Mouse (Mus musculus) lung, postnatal 0 days (tissue): ENCODE results near the gene Emc6. TPM values are rescaled to one million over a fixed set of nuclear protein-coding genes. Genes with fewer than 3 reads are reported as not detected.

Experiments
- ATAC-seq: fragments of 200-750 bp; cut with Nextera tagmentation; 2 replicates; pipeline ENCODE4 v1.8.0; 2017; ENCODE audit warnings: moderate library complexity
- DNase-seq: peaks from one replicate; pipeline ENCODE4 v3.0.0-alpha.2; 2016; ENCODE audit warnings: low spot score
- H3K27ac ChIP-seq: fragments of 300-500 bp; sonication (generic); 2 replicates; pipeline ENCODE4 v1.5.1; 2014; ENCODE audit warnings: antibody characterized with exemption, mild to moderate bottlenecking, low read length, mixed read lengths
- H3K27me3 ChIP-seq: fragments of 300-500 bp; sonication (generic); replicated peaks from 2 replicates; pipeline ENCODE4 v1.6.1; 2014; ENCODE audit warnings: low read length, mixed read lengths; ENCODE audit not compliant: insufficient read depth
- H3K36me3 ChIP-seq: fragments of 300-500 bp; sonication (generic); 2 replicates; pipeline ENCODE4 v1.6.1; 2014; ENCODE audit warnings: low read length, mixed read lengths; ENCODE audit not compliant: insufficient read depth
- H3K4me1 ChIP-seq: fragments of 300-500 bp; sonication (generic); 2 replicates; pipeline ENCODE4 v1.6.1; 2014; ENCODE audit warnings: antibody characterized with exemption, low read depth, low read length, mixed read lengths; ENCODE audit not compliant: insufficient read depth
- H3K4me2 ChIP-seq: fragments of 300-500 bp; sonication (generic); replicated peaks from 2 replicates; pipeline ENCODE4 v1.6.1; 2014; ENCODE audit warnings: low read depth, mild to moderate bottlenecking, low read length, moderate library complexity, mixed read lengths
- H3K4me3 ChIP-seq: fragments of 300-500 bp; sonication (generic); 2 replicates; pipeline ENCODE4 v1.5.1; 2014; ENCODE audit warnings: low read depth, low read length
- H3K9ac ChIP-seq: fragments of 300-500 bp; sonication (generic); replicated peaks from 2 replicates; pipeline ENCODE4 v1.6.1; 2014; ENCODE audit warnings: low read depth, mild to moderate bottlenecking
- H3K9me3 ChIP-seq: fragments of 300-500 bp; sonication (generic); 2 replicates; pipeline ENCODE4 v1.6.1; 2016; ENCODE audit warnings: low read length, mixed read lengths
- CTCF ChIP-seq: IDR thresholded peaks from 2 replicates; pipeline ENCODE4 v1.5.1; 2016; ENCODE audit warnings: antibody characterized with exemption, mild to moderate bottlenecking
- EP300 ChIP-seq: IDR thresholded peaks from 2 replicates; pipeline ENCODE4 v1.6.1; 2016; ENCODE audit warnings: antibody characterized with exemption, mild to moderate bottlenecking, control low read depth
- WGBS: fragments of 180-500 bp; shearing (Covaris S2); extraction: QIAGEN DNeasy Blood & Tissue Kit; methylation state at CpG from one replicate; pipeline ENCODE4 v1.1.7; 2014; 5-methylcytosine and 5-hydroxymethylcytosine counted together
- polyA plus RNA-seq: library from polyadenylated mRNA; unstranded; fragments of >200 nt; fragmentation: Nextera tagmentation; extraction: Ambion mirVana; gene quantifications from 2 replicates; pipeline ENCODE4 v1.2.1, GENCODE M21; 2015

The Emc6 gene
- polyA plus RNA-seq, 1 experiment from 2014 or later: 177 TPM

GRCm38 (mm10) chr11:73126495-73126894 lies 50.3 kb downstream of the Emc6 start:
- Histone ChIP-seq H3K4me2 (no peak overlapping the region), H3K27me3 (no peaks in the 10 kb centered on the region), H3K27ac (no peak overlapping the region), H3K4me1 (no peaks in the 10 kb centered on the region), H3K36me3 (no peaks in the 10 kb centered on the region), H3K9me3 (no peaks in the 10 kb centered on the region), H3K9ac (no peak overlapping the region), H3K4me3 (no peak overlapping the region)
- 80% methylated on average over 6 of the region's 6 CpGs for WGBS
- TF ChIP-seq CTCF: no peak
- no peak for TF ChIP-seq EP300
- ATAC-seq: no peak
- DNase-seq: no peak

Other genes with a start within 250 kb of the Emc6 start
- 30.7 and 33.1 TPM in 2 replicates for gene Atp2a3, start 215.9 kb downstream of the Emc6 start, polyA plus RNA-seq
- 1.9 and 2.1 TPM in 2 replicates for gene P2rx1, start 177.9 kb downstream of the Emc6 start, polyA plus RNA-seq
- 5.4 and 6.1 TPM in 2 replicates for gene Camkk1, start 158.0 kb downstream of the Emc6 start, polyA plus RNA-seq
- gene Ncbp3, start 129.3 kb downstream of the Emc6 start, polyA plus RNA-seq: 5.3 and 6.5 TPM in 2 replicates
- gene Itgae, start 86.5 kb downstream of the Emc6 start, polyA plus RNA-seq: 0.23 and 0.30 TPM in 2 replicates
- 2.4 and 2.5 TPM in 2 replicates for gene Haspin, start 38.7 kb downstream of the Emc6 start, polyA plus RNA-seq
- gene P2rx5, start 16.6 kb downstream of the Emc6 start, polyA plus RNA-seq: 1.4 and 2.2 TPM in 2 replicates
- 373 and 379 TPM in 2 replicates for gene Tax1bp3, start within 50 bp of the Emc6 start, polyA plus RNA-seq
- gene Ctns, start 22.0 kb upstream of the Emc6 start, polyA plus RNA-seq: 15.2 and 16.2 TPM in 2 replicates
- 2.8 and 3.5 TPM in 2 replicates for gene Shpk, start 22.4 kb upstream of the Emc6 start, polyA plus RNA-seq
- gene Trpv1, start 57.3 kb upstream of the Emc6 start, polyA plus RNA-seq: 0.05 TPM in 1 of 2 replicates, not detected in the other
- 0.11 and 0.15 TPM in 2 replicates for gene Trpv3, start 90.4 kb upstream of the Emc6 start, polyA plus RNA-seq
- 5.3 and 9.0 TPM in 2 replicates for gene Aspa, start 152.6 kb upstream of the Emc6 start, polyA plus RNA-seq
- not detected in 2 replicates for gene Gm49340, start 152.7 kb upstream of the Emc6 start, polyA plus RNA-seq
- not detected in 2 replicates for gene Spata22, start 152.7 kb upstream of the Emc6 start, polyA plus RNA-seq
- not detected in 2 replicates for gene Olfr20, start 173.7 kb upstream of the Emc6 start, polyA plus RNA-seq
- not detected in 2 replicates for gene Olfr376, start 194.2 kb upstream of the Emc6 start, polyA plus RNA-seq
- not detected in 2 replicates for gene Olfr1, start 222.6 kb upstream of the Emc6 start, polyA plus RNA-seq